Mouse (Mus musculus): Measurements from ENCODE around the gene Rpl34. TPM values are rescaled to one million over a fixed set of nuclear protein-coding genes. Genes with fewer than 3 reads are reported as not detected.

Gene Rpl34
- polyA plus RNA-seq, 2 experiments from 2014 or later, result 1,918 to 2,174 TPM

- no peak for ATAC-seq
Measured at GRCm38 (mm10) chr3:130712891-130713290, 17.3 kb downstream of the Rpl34 start.

DNA sequence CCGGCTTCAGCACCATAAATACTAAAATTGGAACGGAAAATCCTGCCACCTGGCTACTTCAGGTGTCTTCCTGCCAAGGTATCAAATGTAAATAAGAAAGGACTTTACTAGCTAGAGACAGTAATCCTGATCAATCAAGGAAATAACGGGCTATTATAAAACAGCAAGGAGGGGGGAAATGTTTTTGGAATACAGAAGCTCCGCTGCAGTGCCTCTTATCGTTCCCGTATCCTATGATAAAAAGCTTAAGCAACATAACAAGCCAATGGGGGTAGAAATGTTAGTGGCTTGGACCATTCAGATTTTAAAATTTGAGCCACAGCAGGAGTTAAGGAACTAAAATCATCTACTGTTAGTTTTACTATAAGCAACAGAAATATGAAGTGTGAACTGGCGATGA, 20.1 kb downstream of the Rpl34 start:
- ATAC-seq, result no peak

DNA sequence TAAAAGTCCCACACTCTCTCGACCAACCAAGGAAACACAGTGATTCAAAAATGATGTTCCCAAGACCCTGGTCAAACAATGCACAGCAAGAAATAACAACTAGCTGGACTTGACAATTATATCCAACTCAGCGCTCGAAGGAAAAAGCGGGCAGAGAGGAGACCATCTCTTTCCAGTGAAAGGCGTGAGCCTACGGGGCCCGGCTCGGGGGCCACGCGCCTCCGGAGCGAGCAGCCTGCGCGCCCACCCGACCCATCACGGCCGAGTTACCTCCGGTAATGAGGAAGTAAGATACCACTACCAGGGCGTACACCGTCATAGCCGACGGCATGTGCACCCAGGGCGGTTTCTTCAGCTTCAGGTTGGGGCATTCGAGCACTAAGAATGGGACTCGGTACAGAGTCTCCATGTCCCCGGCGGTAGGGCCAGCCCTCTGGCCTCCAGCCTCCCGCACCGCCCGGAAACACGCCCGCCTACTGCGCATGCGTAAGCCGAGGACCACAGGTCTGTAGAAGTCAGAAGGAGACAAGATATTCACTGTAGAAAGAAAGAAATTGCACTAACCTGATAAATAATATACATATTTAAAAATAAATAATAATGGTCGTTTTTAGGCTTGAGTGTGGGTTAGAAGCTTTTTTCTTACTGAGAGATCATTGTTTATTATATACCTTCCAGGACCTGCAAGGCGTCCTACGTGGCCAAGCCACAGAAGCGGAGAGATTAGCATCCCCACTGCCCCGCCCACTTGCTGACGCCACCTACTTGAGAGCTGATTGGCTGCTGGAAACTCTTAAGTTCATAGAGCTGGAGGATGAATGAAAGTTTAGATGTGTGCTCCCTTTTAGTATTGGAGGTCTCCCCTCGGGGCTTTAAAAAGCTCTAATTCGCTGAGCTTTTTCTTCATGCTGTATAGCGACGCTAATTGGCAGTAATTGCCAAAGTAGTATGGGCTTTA, 21.0 kb downstream of the Rpl34 start, which contains the start of gene Ostc:
Gene Ostc (minus strand): TSS at position 478 of the 958 bp plus-strand sequence.
- ATAC-seq, result peak; percentile 97

GRCm38 (mm10) chr3:130708529-130708928, 21.7 kb downstream of the Rpl34 start:
- no peak for ATAC-seq

DNA sequence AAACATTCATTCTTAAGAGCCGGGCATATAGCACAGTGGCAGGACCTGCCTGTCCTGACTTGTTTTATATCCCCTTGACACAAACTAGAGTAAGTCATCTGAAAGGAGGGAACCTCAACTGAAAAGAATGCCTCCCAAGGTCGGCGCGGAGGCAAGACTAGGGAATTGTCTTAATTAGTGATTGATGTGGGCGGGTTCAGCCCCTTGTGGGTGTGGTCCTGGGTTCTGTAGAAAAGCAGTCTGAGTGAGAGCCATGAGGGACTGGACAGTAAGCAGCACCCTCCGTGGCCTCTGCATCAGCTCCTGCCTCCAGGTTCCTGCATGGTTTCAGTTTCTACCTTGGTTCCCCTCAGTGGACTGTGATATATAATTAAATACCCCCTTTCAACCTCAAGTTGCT, 27.9 kb downstream of the Rpl34 start:
- ATAC-seq, result no peak

- ATAC-seq, result no peak
Measured at GRCm38 (mm10) chr3:130697622-130698021, 32.6 kb downstream of the Rpl34 start.

- ATAC-seq, result no peak
Measured at GRCm38 (mm10) chr3:130694705-130695104, 35.5 kb downstream of the Rpl34 start.

- no peak for ATAC-seq
Measured at GRCm38 (mm10) chr3:130694041-130694593, 36.1 kb downstream of the Rpl34 start.

DNA sequence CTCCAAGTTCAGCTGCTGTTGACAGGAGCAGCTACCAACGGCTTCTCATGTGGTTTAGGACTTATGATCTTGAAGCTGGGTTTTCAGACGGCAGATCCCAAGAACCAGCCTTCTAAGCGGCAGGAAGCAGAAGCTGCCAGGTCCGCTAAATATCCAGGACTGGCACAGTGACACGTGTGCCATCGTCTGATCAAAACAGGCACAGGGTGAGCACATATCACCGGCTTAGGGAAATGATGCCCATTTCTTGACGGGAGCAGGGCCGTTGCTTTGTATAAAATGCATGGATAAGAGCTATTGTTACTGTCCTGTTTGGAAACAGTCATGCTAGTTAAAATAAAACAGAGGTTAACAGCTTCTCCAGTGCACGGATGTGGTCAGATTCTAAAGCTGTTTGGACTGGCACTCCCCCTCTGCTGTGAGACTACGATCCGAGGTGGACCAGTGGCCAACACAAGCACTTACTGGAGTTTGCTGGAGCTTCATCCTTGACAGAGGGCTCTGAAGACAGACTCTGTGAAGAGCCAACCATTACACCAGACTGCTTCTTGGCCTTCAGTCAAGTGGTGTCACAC, 38.5 kb downstream of the Rpl34 start:
- ATAC-seq, result peak; percentile 62

GRCm38 (mm10) chr3:130690834-130691595, 39.2 kb downstream of the Rpl34 start:
- ATAC-seq, result peak; percentile 87

GRCm38 (mm10) chr3:130689630-130690029, 40.6 kb downstream of the Rpl34 start:
- ATAC-seq, result no peak

- no peak for ATAC-seq
Measured at GRCm38 (mm10) chr3:130687051-130687450, 43.1 kb downstream of the Rpl34 start.

DNA sequence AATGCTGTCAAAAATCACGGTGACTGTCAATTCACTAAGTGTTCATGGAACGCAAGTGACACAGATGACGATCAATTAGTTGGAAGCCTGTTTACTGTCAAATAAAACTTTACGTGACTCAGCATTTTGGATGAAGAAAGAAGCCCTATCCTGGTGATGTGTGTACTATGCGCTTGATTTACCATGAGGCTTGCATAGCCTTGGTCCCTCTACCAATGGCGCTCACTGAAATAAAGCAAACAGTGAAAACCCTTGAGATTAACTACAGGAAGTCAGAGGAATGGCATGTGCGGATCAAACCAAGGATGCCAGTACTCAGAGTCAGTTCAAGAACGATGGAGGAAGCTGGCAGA, 45.2 kb downstream of the Rpl34 start:
- ATAC-seq, result no peak

- no peak for ATAC-seq
Measured at GRCm38 (mm10) chr3:130684276-130685013, 45.8 kb downstream of the Rpl34 start.

DNA sequence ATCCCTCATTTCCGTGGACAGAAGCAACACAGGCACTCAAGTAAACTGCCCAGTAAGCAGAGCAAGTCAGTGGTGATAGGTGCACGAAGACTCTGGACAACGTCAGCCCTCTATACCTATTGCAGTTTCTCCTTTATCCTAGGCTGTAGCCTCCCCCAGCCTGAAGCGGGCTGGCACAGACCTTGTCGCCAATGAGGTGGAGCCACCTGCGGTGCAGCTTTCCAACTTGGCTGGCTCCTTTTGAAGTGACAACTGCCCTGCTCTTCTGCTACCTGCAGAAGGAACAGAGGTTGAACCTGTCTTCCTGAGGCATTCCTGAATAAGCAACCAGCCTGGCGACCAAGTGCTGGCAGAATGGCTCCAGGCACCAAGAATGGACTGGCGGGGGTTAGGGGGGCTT, 46.4 kb downstream of the Rpl34 start:
- ATAC-seq, result no peak

GRCm38 (mm10) chr3:130682183-130682582, 48.0 kb downstream of the Rpl34 start:
- no peak for ATAC-seq

- ATAC-seq, result no peak
Measured at GRCm38 (mm10) chr3:130681226-130681625, 49.0 kb downstream of the Rpl34 start.

GRCm38 (mm10) chr3:130677671-130678460, 52.3 kb downstream of the Rpl34 start:
- no peak for ATAC-seq
